Mouse (Mus musculus) neural tube, postnatal 0 days (tissue): ENCODE data around the gene Krtap21-1. TPM values are rescaled to one million over a fixed set of nuclear protein-coding genes. Genes with fewer than 3 reads are reported as not detected.

Experiments
- polyA plus RNA-seq: library from polyadenylated mRNA; unstranded; fragments of >200 nt; fragmentation: Nextera tagmentation; extraction: Ambion mirVana; gene quantifications from 2 replicates; pipeline ENCODE4 v1.2.1, GENCODE M21; 2015

Krtap21-1 gene
- not detected in 2 replicates for polyA plus RNA-seq

GRCm38 (mm10) chr16:89403768-89404167 lies at the start of gene Krtap21-1:
TSS of gene Krtap21-1 (minus strand) at chr16:89403868.

GRCm38 (mm10) chr16:89420011-89420410 lies 16.3 kb upstream of the Krtap21-1 start, which contains the start of gene Krtap6-2:
TSS of gene Krtap6-2 (minus strand) at chr16:89420111.

Other genes with a start within 250 kb of the Krtap21-1 start
- not detected in 2 replicates for gene Gm9789, start 245.9 kb downstream of the Krtap21-1 start, polyA plus RNA-seq
- not detected in 2 replicates for gene Gm7735, start 234.4 kb downstream of the Krtap21-1 start, polyA plus RNA-seq
- not detected in 2 replicates for gene 1110057P08Rik, start 229.1 kb downstream of the Krtap21-1 start, polyA plus RNA-seq
- gene Krtap20-2, start 198.0 kb downstream of the Krtap21-1 start, polyA plus RNA-seq: not detected in 2 replicates
- not detected in 2 replicates for gene Krtap6-2, start 16.2 kb upstream of the Krtap21-1 start, polyA plus RNA-seq
- gene Krtap8-1, start 84.1 kb upstream of the Krtap21-1 start, polyA plus RNA-seq: not detected in 2 replicates
- gene Krtap7-1, start 104.5 kb upstream of the Krtap21-1 start, polyA plus RNA-seq: not detected in 2 replicates
- gene Krtap11-1, start 167.3 kb upstream of the Krtap21-1 start, polyA plus RNA-seq: not detected in 2 replicates